8 mouse cellular contexts compared by ENCODE assay signal in the genomic region with DNA sequence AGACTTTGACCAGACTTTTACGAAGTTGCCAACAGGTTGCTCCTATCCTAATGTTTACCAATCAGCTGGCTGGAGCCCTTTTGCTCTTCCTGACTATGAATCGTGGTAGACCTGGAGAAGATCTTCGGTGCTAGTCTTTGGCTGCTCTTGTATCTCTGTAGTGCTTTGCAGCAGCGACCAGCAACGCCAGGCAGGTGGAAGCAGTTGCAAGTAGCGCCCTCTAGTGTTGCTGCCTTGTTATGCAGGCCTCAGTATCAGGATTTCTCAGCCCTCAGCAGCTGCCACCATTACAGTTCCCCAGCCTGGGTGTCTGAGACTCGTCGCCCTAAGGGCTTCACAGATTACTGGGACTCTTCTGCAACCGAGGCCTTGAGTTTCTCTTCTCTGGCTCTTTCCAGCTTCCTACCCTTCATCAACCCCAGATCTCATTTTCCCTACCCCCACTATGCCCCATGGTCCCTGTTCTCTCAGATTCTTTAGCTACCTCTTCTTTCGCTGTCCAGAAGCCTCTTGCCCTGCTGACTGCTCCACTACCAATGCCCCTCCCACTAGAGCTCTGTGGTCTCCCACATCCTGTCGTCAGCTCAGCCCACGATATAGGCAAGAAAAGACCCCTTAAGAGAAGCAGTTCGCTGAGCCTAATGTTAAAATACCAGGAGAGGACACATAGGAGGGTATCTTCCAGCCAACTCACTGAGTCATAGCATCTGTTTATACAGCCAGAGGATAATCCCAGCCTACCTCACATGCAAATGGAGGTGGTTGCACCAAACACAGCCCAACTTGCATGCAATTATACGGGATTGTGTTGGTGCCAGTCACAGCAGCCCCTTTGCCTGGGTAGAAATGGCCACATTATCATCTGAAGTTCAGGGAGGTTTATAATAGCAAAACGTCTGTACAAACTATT.
DNase-seq lines count a peak whose midpoint lies in the region; ATAC-seq and TF ChIP-seq lines count a peak whose summit lies in the region.

No protein-coding gene starts in this region.

- H3K36me3 ChIP-seq in embryonic facial prominence, embryonic 10.5 days (replicated peaks) = no peaks in the 10 kb centered on the region
- H3K36me3 ChIP-seq in kidney, postnatal 0 days (ENCODE audit: insufficient read depth, low read length) = no peaks in the 10 kb centered on the region
- H3K36me3 ChIP-seq in lung, embryonic 14.5 days (ENCODE audit: insufficient read depth) = no peaks in the 10 kb centered on the region

- TF ChIP-seq CTCF in kidney, postnatal 0 days (IDR thresholded peaks at IDR 0.05; ENCODE audit: low read depth) = peak; percentile 78
- TF ChIP-seq CTCF in lung, embryonic 14.5 days (IDR thresholded peaks at IDR 0.05; ENCODE audit: low read depth) = peak; percentile 81

- no peak overlapping the region for H3K4me2 ChIP-seq in kidney, postnatal 0 days (ENCODE audit: low read length)
- H3K4me2 ChIP-seq in lung, embryonic 14.5 days = no peak overlapping the region

- H3K9ac ChIP-seq in kidney, postnatal 0 days (ENCODE audit: low read depth, low read length) = no peak overlapping the region
- no peak overlapping the region for H3K9ac ChIP-seq in lung, embryonic 14.5 days

- H3K27me3 ChIP-seq in embryonic facial prominence, embryonic 10.5 days (replicated peaks; ENCODE audit: low read depth, poor library complexity, severe bottlenecking) = no peaks in the 10 kb centered on the region
- H3K27me3 ChIP-seq in kidney, postnatal 0 days (ENCODE audit: insufficient read depth, low read length) = no peaks in the 10 kb centered on the region
- no peaks in the 10 kb centered on the region for H3K27me3 ChIP-seq in lung, embryonic 14.5 days (ENCODE audit: insufficient read depth, low read length)

- DNase-seq in gastrocnemius, adult 18-20 months (ENCODE audit: low spot score) = peak; percentile 8
- no peak for DNase-seq in gastrocnemius, postnatal 25 days
- peak; percentile 53 for DNase-seq in urinary bladder, postnatal 14 days (ENCODE audit: low spot score)
- no peak for DNase-seq in urinary bladder, postnatal 10 days (ENCODE audit: low spot score)
- DNase-seq in embryonic facial prominence, embryonic 10.5 days (ENCODE audit: low spot score) = peak; percentile 71
- peak; percentile 45 for DNase-seq in kidney, postnatal 0 days (ENCODE audit: low spot score)
- DNase-seq in lung, embryonic 14.5 days = peak; percentile 74
- peak; percentile 49 for DNase-seq in testis, postnatal 10 days (ENCODE audit: low spot score)

- WGBS in embryonic facial prominence, embryonic 10.5 days = 40% methylated on average over 15 of the region's 15 CpGs
- 48% methylated on average over 15 of the region's 15 CpGs for WGBS in kidney, postnatal 0 days
- WGBS in lung, embryonic 14.5 days = 37% methylated on average over 15 of the region's 15 CpGs

- no peaks in the 10 kb centered on the region for H3K9me3 ChIP-seq in embryonic facial prominence, embryonic 10.5 days
- H3K9me3 ChIP-seq in kidney, postnatal 0 days (replicated peaks; ENCODE audit: low read length) = no peaks in the 10 kb centered on the region
- no peaks in the 10 kb centered on the region for H3K9me3 ChIP-seq in lung, embryonic 14.5 days (ENCODE audit: low read depth, low read length)

- ATAC-seq in kidney, postnatal 0 days (replicated peaks; ENCODE audit: low FRiP score, low read depth) = no peak; the same call in 1 of the 2 replicates
- ATAC-seq in lung, embryonic 14.5 days (ENCODE audit: insufficient read depth) = no peak; the same call in 1 of the 2 replicates

- H3K4me3 ChIP-seq in embryonic facial prominence, embryonic 10.5 days = no peak overlapping the region
- H3K4me3 ChIP-seq in kidney, postnatal 0 days (replicated peaks; ENCODE audit: low read depth, low read length) = no peak overlapping the region
- no peak overlapping the region for H3K4me3 ChIP-seq in lung, embryonic 14.5 days (ENCODE audit: low read depth, low read length)

- H3K4me1 ChIP-seq in embryonic facial prominence, embryonic 10.5 days = peaks cover 13% of the 10 kb centered on the region; the same call in 1 of the 2 replicates
- H3K4me1 ChIP-seq in kidney, postnatal 0 days (replicated peaks; ENCODE audit: insufficient read depth, low read length) = no peaks in the 10 kb centered on the region
- no peaks in the 10 kb centered on the region for H3K4me1 ChIP-seq in lung, embryonic 14.5 days (ENCODE audit: insufficient read depth)

- no peak overlapping the region for H3K27ac ChIP-seq in embryonic facial prominence, embryonic 10.5 days (replicated peaks)
- H3K27ac ChIP-seq in kidney, postnatal 0 days = no peak overlapping the region
- no peak overlapping the region for H3K27ac ChIP-seq in lung, embryonic 14.5 days (ENCODE audit: low read depth)

Comparison
In these comparisons a context has a peak if more than half of its experiments do, and no peak if none do; other contexts are left out.
1. DNase-seq: peak in gastrocnemius, adult 18-20 months (single experiment), urinary bladder, postnatal 14 days (single experiment), embryonic facial prominence, embryonic 10.5 days (single experiment), kidney, postnatal 0 days (single experiment), lung, embryonic 14.5 days (single experiment) and testis, postnatal 10 days (single experiment); none in gastrocnemius, postnatal 25 days (single experiment) and urinary bladder, postnatal 10 days (single experiment).